Mouse (Mus musculus) left cerebral cortex, adult 2 months (tissue): ENCODE results near the gene Catsper3. TPM values are rescaled to one million over a fixed set of nuclear protein-coding genes. Genes with fewer than 3 reads are reported as not detected.

Experiments
- DNase-seq, 2 experiments: peaks; one replicate each; pipeline ENCODE4 v3.0.0; 2021 to 2022; ENCODE audit warnings: low spot score in 2 of 2, mixed read lengths in 1 of 2; ENCODE audit errors: extremely low spot score in 1 of 2
- H3K27ac ChIP-seq: fragments of 200-600 bp; 2 replicates; pipeline ENCODE4 v1.8.1; 2022
- H3K4me3 ChIP-seq: fragments of 200-600 bp; 2 replicates; pipeline ENCODE4 v1.8.1; 2022
- CTCF ChIP-seq: fragments of 200-600 bp; IDR thresholded peaks from 2 replicates; pipeline ENCODE4 v1.8.1; 2022; ENCODE audit warnings: antibody characterized with exemption, mild to moderate bottlenecking, moderate library complexity
- intact Hi-C: fragments of 180-260 bp; cut with DNase I; formaldehyde crosslinking; loops from one replicate; pipeline ENCODE4 v1.15.1; 2025
- long read RNA-seq, 2 experiments: library from polyadenylated mRNA; stranded (forward); transcript quantifications; one replicate each; pipeline ENCODE4 v2.0.0; 2021; ENCODE audit warnings: borderline mapping rate in 2 of 2
- total RNA-seq, 2 experiments: library from RNA; stranded (reverse); gene quantifications; 2 replicates each; pipeline ENCODE4 v1.2.3; 2021

Catsper3 gene
- under 1 TPM; 0.25 to 0.44 TPM for total RNA-seq
- long read RNA-seq, experiment 1, result 0 reads
- long read RNA-seq, experiment 2, result 0 reads

DNA sequence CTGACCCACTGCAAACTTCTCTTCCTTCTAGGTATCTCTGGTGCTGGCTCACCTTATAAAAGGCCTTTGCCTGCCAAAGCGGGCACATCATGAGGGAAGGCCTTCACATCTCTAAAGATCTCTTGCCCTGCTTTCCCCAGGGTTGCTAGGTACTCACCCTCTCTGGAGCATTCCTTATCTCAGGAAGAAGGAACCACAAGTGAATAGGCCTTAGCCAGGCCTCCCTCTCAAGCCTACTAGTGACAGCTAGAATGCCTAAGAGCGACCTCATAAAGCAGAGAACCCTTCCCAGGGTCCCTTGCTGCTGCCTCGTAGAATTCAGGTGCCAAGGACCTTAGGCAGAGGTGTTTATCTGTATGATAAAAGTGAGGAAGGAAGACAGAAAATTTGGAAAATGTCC is at the start of gene Catsper3:
Gene Catsper3 (plus strand): TSS at position 301 of the 400 bp plus-strand sequence.
- no peak within 1 kb of the TSS for H3K27ac ChIP-seq
- H3K4me3 ChIP-seq, result no peak within 1 kb of the TSS
- no peak for DNase-seq
- no peak for TF ChIP-seq CTCF
- intact Hi-C loops, result no loop called here

DNA sequence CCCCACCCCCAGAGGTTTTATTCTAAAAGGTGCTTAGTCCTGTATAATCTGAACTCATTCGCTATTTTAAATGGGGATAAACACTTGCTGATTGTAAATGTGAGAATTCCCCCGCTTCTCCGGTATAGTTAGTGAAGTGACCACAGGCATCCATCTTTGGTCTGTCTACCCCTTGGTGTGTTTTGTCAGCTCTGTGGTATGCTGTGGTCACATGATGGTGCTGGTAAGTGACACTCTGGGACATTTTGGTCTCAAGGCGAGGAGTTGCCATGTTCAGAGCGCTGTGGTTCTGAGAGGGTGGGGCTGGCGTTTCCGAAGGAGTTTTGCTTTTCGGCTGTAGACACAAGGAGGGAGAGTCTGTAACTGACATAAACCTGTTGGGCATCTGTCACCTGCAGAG is 46.5 kb upstream of the Catsper3 start:
- Histone ChIP-seq H3K4me3 (no peak overlapping the region), H3K27ac (no peak overlapping the region)
- no peak for TF ChIP-seq CTCF
- intact Hi-C loops, result no loop called here
- DNase-seq, result no peak

DNA sequence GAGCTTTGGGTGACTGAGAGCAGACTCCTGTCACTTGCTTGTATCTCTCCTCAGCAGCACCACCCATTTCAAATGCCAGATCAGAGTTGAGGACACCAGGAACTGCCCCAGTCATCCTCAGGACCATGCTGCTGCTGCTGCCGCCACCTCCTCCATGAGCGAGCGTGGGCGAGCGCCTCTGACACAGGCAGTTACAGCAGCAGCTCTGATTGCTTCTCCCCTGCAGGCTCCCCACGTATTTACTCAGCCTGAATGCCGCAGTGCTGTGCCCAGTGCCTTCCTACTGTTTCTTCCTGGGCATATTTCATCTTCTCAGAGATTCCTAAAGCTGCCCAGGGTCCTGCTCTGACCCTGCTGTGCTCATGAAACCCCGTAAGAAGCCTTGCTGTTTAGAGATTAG is 42.1 kb upstream of the Catsper3 start:
- no peak for DNase-seq
- intact Hi-C loops, result no loop called here
- no peak for TF ChIP-seq CTCF
- no peak overlapping the region for H3K4me3 ChIP-seq
- H3K27ac ChIP-seq, result 0 out of 2 replicates have a peak overlapping the region, but pooled peaks have one; percentile 40

GRCm38 (mm10) chr13:55754380-55754779 is 30.0 kb upstream of the Catsper3 start:
- Histone ChIP-seq H3K4me3 (no peak overlapping the region), H3K27ac (no peak overlapping the region)
- no peak for DNase-seq
- TF ChIP-seq CTCF, result no peak
- intact Hi-C loops, result no loop called here

- Histone ChIP-seq H3K27ac (no peak overlapping the region), H3K4me3 (no peak overlapping the region)
- no peak for DNase-seq
- TF ChIP-seq CTCF, result no peak
- intact Hi-C loops, result no loop called here
Observed at GRCm38 (mm10) chr13:55756789-55757188, 27.6 kb upstream of the Catsper3 start.

GRCm38 (mm10) chr13:55757645-55758044 is 26.7 kb upstream of the Catsper3 start:
- TF ChIP-seq CTCF, result peak; percentile 14
- intact Hi-C loops, result no loop called here
- DNase-seq, result no peak
- Histone ChIP-seq H3K27ac (no peak overlapping the region), H3K4me3 (no peak overlapping the region)

GRCm38 (mm10) chr13:55760576-55760975 is 23.8 kb upstream of the Catsper3 start:
- no peak for TF ChIP-seq CTCF
- no peak for DNase-seq
- Histone ChIP-seq H3K27ac (no peak overlapping the region), H3K4me3 (no peak overlapping the region)
- intact Hi-C loops, result no loop called here

DNA sequence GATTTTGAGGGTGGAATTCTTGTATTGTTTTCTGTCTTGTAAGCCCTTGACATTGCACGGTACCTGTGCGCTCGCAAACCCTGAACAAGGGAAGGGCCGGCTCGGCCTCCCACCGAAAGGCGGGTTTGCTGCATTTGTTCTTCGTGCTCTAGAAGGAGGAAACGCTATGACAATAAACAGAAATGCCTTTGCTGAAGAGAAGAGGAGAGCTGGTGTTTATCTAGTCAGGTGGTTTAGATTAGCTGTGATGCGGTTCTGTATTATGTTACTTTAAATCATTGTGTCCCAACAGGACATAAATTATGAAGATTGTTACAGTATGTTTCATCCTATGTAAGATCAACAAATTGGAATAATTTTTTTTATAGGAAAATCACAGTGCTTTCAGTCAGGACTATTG is 22.9 kb upstream of the Catsper3 start:
- Histone ChIP-seq H3K27ac (no peak overlapping the region), H3K4me3 (no peak overlapping the region)
- no peak for DNase-seq
- intact Hi-C loops, result no loop called here
- TF ChIP-seq CTCF, result no peak

- TF ChIP-seq CTCF, result no peak
- Histone ChIP-seq H3K27ac (no peak overlapping the region), H3K4me3 (no peak overlapping the region)
- intact Hi-C loops, result no loop called here
- no peak for DNase-seq
Observed at GRCm38 (mm10) chr13:55774352-55774751, 10.0 kb upstream of the Catsper3 start.

DNA sequence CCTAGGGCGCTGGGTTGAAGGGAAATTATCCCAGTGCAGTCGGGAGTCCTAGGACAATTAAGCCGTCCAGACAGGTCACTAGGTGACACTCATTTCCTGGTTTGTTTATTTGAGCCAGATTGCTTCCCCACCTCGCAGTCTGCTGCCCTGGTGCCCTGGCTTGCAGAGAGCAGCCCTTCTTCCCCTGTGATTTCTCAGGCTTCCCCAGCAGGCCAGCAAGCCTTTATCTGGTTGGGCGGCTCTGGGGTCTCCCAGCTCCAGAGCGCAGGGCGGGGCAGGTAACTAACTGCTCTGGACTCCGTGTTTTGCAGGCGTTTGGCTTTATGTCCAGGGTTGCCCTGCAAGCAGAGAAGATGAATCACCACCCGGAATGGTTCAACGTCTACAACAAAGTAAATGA is 9.3 kb upstream of the Catsper3 start:
- no peak for DNase-seq
- Histone ChIP-seq H3K27ac (no peak overlapping the region), H3K4me3 (no peak overlapping the region)
- intact Hi-C loops, result no loop called here
- no peak for TF ChIP-seq CTCF

DNA sequence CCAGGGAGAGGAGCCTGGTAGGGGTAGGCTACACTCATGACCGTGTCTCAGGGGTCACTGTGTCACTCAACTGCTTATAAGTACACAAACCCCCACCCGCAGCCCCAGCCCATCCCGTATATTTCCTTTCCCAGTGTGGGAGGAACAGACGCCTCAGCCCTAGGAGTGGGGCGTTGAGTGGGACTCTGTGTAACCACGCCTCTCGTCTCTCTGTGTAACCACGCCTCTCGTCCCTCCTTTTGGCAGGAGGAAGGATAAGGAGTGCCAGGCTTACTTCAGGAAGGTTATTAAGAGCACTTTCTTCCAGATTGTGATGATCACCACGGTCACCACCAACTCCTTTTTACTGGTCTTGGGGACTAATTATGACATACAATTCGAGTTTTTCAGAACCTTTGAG is 1.8 kb downstream of the Catsper3 start:
- TF ChIP-seq CTCF, result no peak
- DNase-seq, result no peak
- H3K4me3 ChIP-seq, result no peak overlapping the region
- no peak overlapping the region for H3K27ac ChIP-seq
- intact Hi-C loops, result no loop called here

DNA sequence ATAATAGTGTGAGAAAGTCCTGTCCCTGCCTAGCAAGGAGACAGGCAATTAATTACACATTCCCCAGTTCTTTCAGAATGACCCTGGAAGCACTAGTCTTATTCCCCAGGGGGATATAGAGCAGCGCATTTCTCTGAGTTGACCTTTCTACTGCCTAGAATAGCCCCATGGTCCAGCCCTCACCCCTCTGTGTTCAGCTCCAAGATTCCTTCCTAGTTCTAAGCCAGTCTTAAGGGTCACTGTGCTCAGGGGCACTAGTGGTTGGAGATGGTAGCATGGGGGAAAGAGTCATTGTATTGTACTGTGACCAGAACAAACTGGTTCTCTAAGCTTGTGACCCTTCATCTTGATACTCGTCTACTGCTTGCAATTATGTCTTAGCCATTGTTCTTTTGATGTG is 16.9 kb downstream of the Catsper3 start:
- intact Hi-C loops, result no loop called here
- no peak for TF ChIP-seq CTCF
- H3K27ac ChIP-seq, result no peak overlapping the region
- no peak for DNase-seq
- no peak overlapping the region for H3K4me3 ChIP-seq

DNA sequence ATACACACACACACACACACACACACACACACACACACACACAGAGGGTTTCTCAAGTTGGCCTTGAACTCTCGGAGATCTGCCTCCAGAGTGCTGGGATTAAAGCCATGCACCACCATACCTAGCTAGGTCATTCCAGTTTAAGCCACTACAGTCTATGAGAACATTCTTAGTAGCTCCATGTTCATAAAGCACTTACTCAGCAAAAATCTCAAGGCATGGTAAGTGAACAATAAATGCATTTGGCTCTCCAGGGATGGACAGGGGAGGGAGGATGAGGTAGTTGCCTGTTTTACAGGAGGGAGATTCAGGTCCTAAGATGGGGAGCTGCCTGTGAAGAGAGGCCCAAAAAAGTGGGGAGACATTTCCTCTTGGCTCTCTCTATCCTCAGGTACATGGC is 19.6 kb downstream of the Catsper3 start:
- no peak overlapping the region for H3K27ac ChIP-seq
- DNase-seq, result no peak
- TF ChIP-seq CTCF, result no peak
- no peak overlapping the region for H3K4me3 ChIP-seq
- intact Hi-C loops, result no loop called here
